ENCODE assay signal across 16 mouse cellular contexts in genomic region chr11:120071065-120071464, GRCm38 (mm10). TPM values are rescaled to one million over a fixed set of nuclear protein-coding genes. Genes with fewer than 3 reads are reported as not detected.
DNase-seq lines count a peak whose midpoint lies in the region; ATAC-seq and TF ChIP-seq lines count a peak whose summit lies in the region.
"Had no signal": no experiment of that assay in that cellular context is flagged by ENCODE, and none has a peak within 500 bp of the region (broad histone marks: within the 10 kb centered on the region; RNA-seq: fewer than 3 reads in every experiment).

No protein-coding gene starts in this region.

- no peak for TF ChIP-seq POLR2A in kidney, adult 2 months (IDR thresholded peaks at IDR 0.05; ENCODE audit: low read depth, low read length)

- H3K4me2 ChIP-seq in limb, embryonic 12.5 days, result no peak overlapping the region
- H3K4me2 ChIP-seq in intestine, embryonic 16.5 days (ENCODE audit: low read depth, low read length), result no peak overlapping the region
- H3K4me2 ChIP-seq: forebrain, embryonic 15.5 days; hindbrain, embryonic 12.5 days; liver, embryonic 11.5 days; lung, embryonic 15.5 days had no signal

- no peak overlapping the region for H3K4me3 ChIP-seq in kidney, adult 2 months (ENCODE audit: insufficient read depth, low read depth, low read length)
- H3K4me3 ChIP-seq in limb, embryonic 12.5 days (replicated peaks), result no peak overlapping the region
- H3K4me3 ChIP-seq in intestine, embryonic 16.5 days (ENCODE audit: low read length), result no peak overlapping the region
- H3K4me3 ChIP-seq: forebrain, embryonic 15.5 days; hindbrain, embryonic 12.5 days; lung, embryonic 15.5 days had no signal

- ATAC-seq in limb, embryonic 12.5 days (ENCODE audit: insufficient number of reproducible peaks, insufficient read depth, low FRiP score, low TSS enrichment, low read depth), result no peak
- ATAC-seq in intestine, embryonic 16.5 days, result no peak
- ATAC-seq: CD4-positive, CD25-positive, alpha-beta regulatory T cell, adult 4 months; forebrain, embryonic 15.5 days had no signal

- H3K27me3 ChIP-seq in kidney, adult 2 months (replicated peaks; ENCODE audit: control insufficient read depth, insufficient read depth, low read length), result no peaks in the 10 kb centered on the region
- no peaks in the 10 kb centered on the region for H3K27me3 ChIP-seq in limb, embryonic 12.5 days
- H3K27me3 ChIP-seq in intestine, embryonic 16.5 days (replicated peaks; ENCODE audit: control insufficient read depth, insufficient read depth, low read length), result no peaks in the 10 kb centered on the region
- H3K27me3 ChIP-seq: forebrain, embryonic 15.5 days; lung, embryonic 15.5 days had no signal

- no peaks in the 10 kb centered on the region for H3K36me3 ChIP-seq in kidney, adult 2 months (ENCODE audit: control insufficient read depth, insufficient read depth, low read length)
- peaks cover 100% of the 10 kb centered on the region for H3K36me3 ChIP-seq in limb, embryonic 12.5 days
- H3K36me3 ChIP-seq in intestine, embryonic 16.5 days (ENCODE audit: control insufficient read depth, insufficient read depth, low read length), result peaks cover 20% of the 10 kb centered on the region

- H3K9me3 ChIP-seq in limb, embryonic 12.5 days, result no peaks in the 10 kb centered on the region
- no peaks in the 10 kb centered on the region for H3K9me3 ChIP-seq in intestine, embryonic 16.5 days (ENCODE audit: control insufficient read depth, low read length)
- H3K9me3 ChIP-seq: forebrain, embryonic 15.5 days; hindbrain, embryonic 12.5 days; lung, embryonic 15.5 days had no signal

- H3K4me1 ChIP-seq in kidney, adult 2 months (ENCODE audit: control insufficient read depth, insufficient read depth, low read length), result no peaks in the 10 kb centered on the region
- peaks cover 15% of the 10 kb centered on the region for H3K4me1 ChIP-seq in limb, embryonic 12.5 days (replicated peaks)
- H3K4me1 ChIP-seq in intestine, embryonic 16.5 days (ENCODE audit: control insufficient read depth, insufficient read depth, low read length), result peaks cover 13% of the 10 kb centered on the region
- H3K4me1 ChIP-seq: forebrain, embryonic 15.5 days; lung, embryonic 15.5 days had no signal

- no peak for TF ChIP-seq CTCF in kidney, adult 2 months (conservative IDR thresholded peaks at IDR 0.05; ENCODE audit: insufficient read depth, insufficient read length, low read depth, low read length)

- 0 out of 2 replicates have a peak overlapping the region, but pooled peaks have one; percentile 23 for H3K9ac ChIP-seq in limb, embryonic 12.5 days (replicated peaks)
- H3K9ac ChIP-seq in intestine, embryonic 16.5 days (ENCODE audit: low read depth, low read length), result no peak overlapping the region
- H3K9ac ChIP-seq: forebrain, embryonic 15.5 days; hindbrain, embryonic 12.5 days; lung, embryonic 15.5 days had no signal

- no peak overlapping the region for H3K27ac ChIP-seq in kidney, adult 2 months (ENCODE audit: insufficient read depth, low read depth, low read length)
- H3K27ac ChIP-seq in limb, embryonic 12.5 days, result no peak overlapping the region
- H3K27ac ChIP-seq in intestine, embryonic 16.5 days (ENCODE audit: low read length), result no peak overlapping the region
- H3K27ac ChIP-seq: forebrain, embryonic 15.5 days; hindbrain, embryonic 12.5 days; lung, embryonic 15.5 days had no signal

- 69% methylated on average over 12 of the region's 12 CpGs for WGBS in kidney, adult 2 months
- WGBS in limb, embryonic 12.5 days, result 66% methylated on average over 12 of the region's 12 CpGs
- 59% methylated on average over 12 of the region's 12 CpGs for WGBS in intestine, embryonic 16.5 days

- peak; percentile 19 for DNase-seq in kidney, adult 2 months
- DNase-seq in kidney, postnatal 14 days, result no peak
- peak; percentile 39 for DNase-seq in Muller cell, postnatal 12 days (ENCODE audit: inconsistent ontology term)
- DNase-seq in adrenal gland, postnatal 36 days, result peak; percentile 44 to 46
- DNase-seq in right cerebral cortex, postnatal 25 days, result no peak
- DNase-seq: cerebellum, adult 11-12 months; heart, adult 18-20 months; kidney, adult 9 months; thymus, adult 18-20 months had no signal

RNA-seq across cellular contexts. Expression of gene Cep131, which starts 15.6 kb away (rescaled TPM):
- polyA plus RNA-seq in kidney, adult 2 months (2012; rRNA removed), result 5.8 and 6.8 TPM in 2 replicates
- 100 to 1,000 TPM in 1 of 2 experiments, 10 to 100 TPM in 1; 35.5 to 207 TPM for total RNA-seq in adrenal gland, postnatal 36 days (2021)
- polyA plus RNA-seq in limb, embryonic 12.5 days (2016; fragmentation: Nextera tagmentation; extraction: Ambion mirVana), result 49.2 and 53.2 TPM in 2 replicates
- 12.0 and 12.2 TPM in 2 replicates for polyA plus RNA-seq in intestine, embryonic 16.5 days (2015; fragmentation: Nextera tagmentation; extraction: Ambion mirVana)

RNA-seq across cellular contexts. Expression of gene Aatk, which starts 24.1 kb away (rescaled TPM):
- 5.1 and 6.8 TPM in 2 replicates for polyA plus RNA-seq in kidney, adult 2 months (2012; rRNA removed)
- total RNA-seq in adrenal gland, postnatal 36 days (2021), result 10 to 100 TPM in 1 of 2 experiments, 1 to 10 TPM in 1; 9.2 to 13.2 TPM
- polyA plus RNA-seq in limb, embryonic 12.5 days (2016; fragmentation: Nextera tagmentation; extraction: Ambion mirVana), result 5.4 and 6.9 TPM in 2 replicates
- polyA plus RNA-seq in intestine, embryonic 16.5 days (2015; fragmentation: Nextera tagmentation; extraction: Ambion mirVana), result 1.7 and 2.3 TPM in 2 replicates
- polyA plus RNA-seq: CD4-positive, CD25-positive, alpha-beta regulatory T cell, adult 4 months had no signal

RNA-seq across cellular contexts. Expression of gene Tepsin, which starts 27.5 kb away (rescaled TPM):
- polyA plus RNA-seq in kidney, adult 2 months (2012; rRNA removed), result 28.5 and 35.6 TPM in 2 replicates
- total RNA-seq in adrenal gland, postnatal 36 days (2021), result 10 to 100 TPM; 11.5 to 12.7 TPM
- 17.0 and 18.3 TPM in 2 replicates for polyA plus RNA-seq in limb, embryonic 12.5 days (2016; fragmentation: Nextera tagmentation; extraction: Ambion mirVana)
- polyA plus RNA-seq in intestine, embryonic 16.5 days (2015; fragmentation: Nextera tagmentation; extraction: Ambion mirVana), result 21.1 and 22.5 TPM in 2 replicates

RNA-seq across cellular contexts. Expression of gene Ndufaf8, which starts 27.7 kb away (rescaled TPM):
- polyA plus RNA-seq in kidney, adult 2 months (2012; rRNA removed), result 77.7 and 79.3 TPM in 2 replicates
- 10 to 100 TPM; 59.9 to 69.4 TPM for total RNA-seq in adrenal gland, postnatal 36 days (2021)
- 67.5 and 71.9 TPM in 2 replicates for polyA plus RNA-seq in limb, embryonic 12.5 days (2016; fragmentation: Nextera tagmentation; extraction: Ambion mirVana)
- 113 and 119 TPM in 2 replicates for polyA plus RNA-seq in intestine, embryonic 16.5 days (2015; fragmentation: Nextera tagmentation; extraction: Ambion mirVana)

Comparison
In these comparisons a context has a peak if more than half of its experiments do, and no peak if none do; other contexts are left out.
1. DNase-seq: peak in kidney, adult 2 months (single experiment), Muller cell, postnatal 12 days (single experiment) and adrenal gland, postnatal 36 days (2 of 2); none in kidney, postnatal 14 days (single experiment) and right cerebral cortex, postnatal 25 days (single experiment).